Mouse (Mus musculus) small intestine, adult 2 months (tissue): ENCODE results near the gene Zbtb8os.

Experiments
- CTCF ChIP-seq: fragments of 200-500 bp; IDR thresholded peaks from 2 replicates; pipeline ENCODE4 v1.5.1; 2012; ENCODE audit warnings: low read depth, mild to moderate bottlenecking, control low read depth, inconsistent platforms, low read length, moderate library complexity, mixed read lengths; ENCODE audit not compliant: insufficient replicate concordance, insufficient read length; ENCODE audit errors: extremely low read depth
- POLR2A ChIP-seq: fragments of 200-500 bp; IDR thresholded peaks from 2 replicates; pipeline ENCODE4 v1.6.1; 2012; ENCODE audit warnings: low read depth, mild to moderate bottlenecking, control low read depth, inconsistent platforms, low read length, moderate library complexity

DNA sequence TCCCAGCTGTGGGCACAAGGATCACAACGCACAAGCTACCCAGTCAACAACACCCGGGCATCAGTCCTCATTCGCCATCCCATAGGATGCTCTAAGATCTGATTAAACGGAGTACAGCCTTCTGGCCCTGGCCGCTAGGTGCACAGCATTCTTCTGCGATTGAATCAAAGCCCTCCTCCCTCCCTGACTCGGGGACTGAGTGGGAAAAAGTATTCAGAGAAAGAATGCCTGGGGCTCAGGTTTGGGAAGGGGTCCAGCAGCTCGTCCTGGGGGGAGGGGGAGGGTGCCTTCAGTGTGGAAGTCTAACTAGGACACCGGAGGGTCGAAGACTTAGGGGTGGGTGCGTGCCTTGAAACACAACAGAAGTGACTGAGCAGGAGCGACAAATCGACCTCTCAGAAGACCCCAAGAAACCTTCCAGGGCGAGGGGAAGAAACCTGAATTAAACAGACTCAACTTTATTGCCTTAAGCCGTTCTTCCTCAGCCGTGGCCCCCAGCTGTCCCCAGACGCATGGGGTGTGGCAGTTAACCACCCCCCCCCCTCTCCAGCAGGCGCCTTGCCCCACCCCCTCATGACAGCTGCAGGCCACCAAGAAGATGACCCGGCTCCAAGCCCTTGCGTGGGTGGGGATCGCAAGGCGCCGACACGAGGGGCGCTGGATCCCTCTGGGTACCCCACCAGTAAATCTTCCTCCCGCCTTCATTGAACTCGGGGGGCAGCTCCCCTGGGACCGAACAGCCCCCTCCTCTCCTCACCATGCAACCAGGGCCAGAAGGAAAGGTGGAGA lies 48.6 kb upstream of the Zbtb8os start:
- no peak for TF ChIP-seq POLR2A
- no peak for TF ChIP-seq CTCF
